Mouse (Mus musculus): ENCODE measurements around the gene Fosl2.
"Not testable (repeated sequence)": the region's sequence is repeated elsewhere in the genome, so short reads cannot be mapped to it uniquely, and the experiment has no call there.

Gene Fosl2

DNA sequence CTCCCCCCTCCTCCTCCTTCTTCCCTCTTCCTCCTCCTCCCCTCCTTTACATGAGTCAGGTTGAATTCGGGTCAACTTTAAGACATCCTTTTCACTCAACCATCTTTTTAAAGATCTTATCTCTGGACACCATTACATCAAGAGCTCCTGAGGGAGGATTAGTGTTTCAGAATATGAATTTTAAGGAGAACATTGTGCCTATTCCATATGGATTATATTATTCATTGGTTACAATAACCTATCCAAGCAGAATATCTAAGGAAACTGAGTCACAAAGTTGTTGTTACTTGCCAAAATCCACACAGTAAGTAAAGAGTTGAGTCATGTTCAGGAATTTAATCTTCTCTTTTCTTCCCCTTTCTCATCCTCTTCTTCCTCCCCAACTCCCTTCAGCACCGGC, 41.2 kb downstream of the Fosl2 start:
- in situ Hi-C loops (cut with MboI, MseI): no loop called here

DNA sequence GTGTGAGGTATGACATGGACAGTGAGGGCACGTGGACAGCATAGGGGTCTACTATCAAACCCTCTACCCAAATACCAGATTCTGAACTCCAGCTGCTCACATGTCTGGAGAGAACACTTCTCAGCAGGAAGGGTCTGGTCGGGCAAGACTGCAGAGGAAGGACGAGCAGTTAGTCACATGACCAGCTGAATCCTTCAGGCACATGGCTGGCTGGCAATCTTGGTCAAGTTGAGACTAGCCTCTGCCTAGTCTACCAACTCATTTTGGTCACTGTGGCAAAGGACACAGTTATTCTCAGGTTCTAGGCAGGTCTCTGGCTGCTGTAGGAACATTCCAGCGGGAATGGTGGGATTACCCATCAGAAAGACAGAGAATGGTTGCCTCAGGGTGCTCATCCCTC, 42.1 kb downstream of the Fosl2 start:
- in situ Hi-C loops (cut with MboI, MseI): no loop called here

DNA sequence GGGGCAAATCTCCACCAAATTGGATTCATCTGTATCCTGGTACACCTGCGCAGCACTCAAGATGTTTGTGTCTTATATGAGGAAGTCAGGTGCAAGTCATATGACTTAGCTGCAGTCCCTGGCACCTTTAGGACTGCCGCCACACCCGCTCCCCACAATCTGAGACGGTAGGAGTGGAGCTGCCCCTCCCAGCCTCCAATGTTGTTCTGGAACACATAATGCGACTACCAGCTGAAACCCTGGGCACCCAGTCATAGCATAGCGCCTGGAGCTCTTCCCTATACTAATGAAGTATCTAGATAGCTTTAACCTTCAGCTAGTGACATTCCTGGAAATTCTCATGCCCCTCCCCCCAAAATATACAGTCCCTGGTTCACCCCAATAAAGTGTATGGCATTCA, 43.1 kb downstream of the Fosl2 start:
- in situ Hi-C loops (cut with MboI, MseI): not testable (repeated sequence)

DNA sequence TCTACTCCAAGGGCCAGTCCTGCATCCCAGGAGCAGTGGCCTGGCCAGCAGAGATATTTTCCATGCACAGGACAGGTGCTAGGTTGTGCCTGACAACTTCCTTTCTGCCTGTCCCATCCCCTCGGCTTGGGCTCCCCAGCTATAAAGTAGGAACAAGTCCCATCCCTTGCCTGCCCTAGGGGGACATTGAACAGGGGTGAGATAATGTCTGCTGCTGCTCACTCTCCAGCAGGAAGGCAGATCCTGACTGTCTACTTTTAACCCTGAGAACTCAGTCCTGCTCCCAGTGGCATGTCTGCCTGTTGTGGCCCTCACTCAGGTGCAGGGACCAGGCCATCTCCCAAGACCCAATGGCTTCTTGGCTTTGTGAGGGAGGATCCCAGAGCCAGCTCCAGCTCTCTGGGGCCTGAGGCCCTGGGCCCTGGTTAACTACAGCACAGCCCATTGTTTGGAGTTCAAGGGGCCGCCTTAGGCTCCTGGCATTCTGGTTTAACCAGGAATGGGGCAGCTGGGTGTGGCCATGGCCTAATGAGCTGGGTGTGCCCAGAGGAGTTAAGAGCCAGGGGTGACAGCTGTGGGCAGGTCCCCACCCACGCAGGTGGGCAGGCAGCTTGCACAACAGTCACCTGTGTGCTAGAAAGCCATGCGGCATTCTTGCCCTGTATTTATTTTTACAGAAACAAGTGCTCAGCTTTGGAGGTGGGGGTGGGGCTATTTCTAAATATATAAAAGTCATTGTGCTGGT, 47.5 kb downstream of the Fosl2 start:
- in situ Hi-C loops (cut with MboI, MseI): no loop called here

GRCm38 (mm10) chr5:32187717-32188116, 52.1 kb downstream of the Fosl2 start:
- in situ Hi-C loops (cut with MboI, MseI): no loop called here

DNA sequence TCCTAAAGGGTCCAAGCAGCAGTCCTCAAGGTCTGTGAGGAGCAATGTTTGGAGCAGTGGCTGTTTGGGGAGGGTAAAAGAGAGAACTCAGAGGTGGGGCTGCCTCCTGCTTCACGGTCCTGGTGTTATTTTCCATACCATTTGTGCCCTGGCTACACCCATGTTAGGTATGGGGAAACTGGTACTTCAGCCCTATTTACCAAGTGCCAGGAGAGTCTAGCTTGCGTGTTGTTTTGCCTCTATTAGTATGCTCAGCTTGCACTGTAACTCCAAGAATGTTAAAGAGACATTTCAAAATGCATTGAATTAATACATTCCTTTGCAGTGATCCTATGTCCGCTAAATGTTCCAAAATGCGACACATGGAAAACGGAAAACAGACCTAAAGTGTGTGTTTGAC, 55.7 kb downstream of the Fosl2 start:
- in situ Hi-C loops (cut with MboI, MseI): loop anchor here (10.0 kb wide), 1 partner anchor 136 kb away; no protein-coding TSS in a partner anchor

DNA sequence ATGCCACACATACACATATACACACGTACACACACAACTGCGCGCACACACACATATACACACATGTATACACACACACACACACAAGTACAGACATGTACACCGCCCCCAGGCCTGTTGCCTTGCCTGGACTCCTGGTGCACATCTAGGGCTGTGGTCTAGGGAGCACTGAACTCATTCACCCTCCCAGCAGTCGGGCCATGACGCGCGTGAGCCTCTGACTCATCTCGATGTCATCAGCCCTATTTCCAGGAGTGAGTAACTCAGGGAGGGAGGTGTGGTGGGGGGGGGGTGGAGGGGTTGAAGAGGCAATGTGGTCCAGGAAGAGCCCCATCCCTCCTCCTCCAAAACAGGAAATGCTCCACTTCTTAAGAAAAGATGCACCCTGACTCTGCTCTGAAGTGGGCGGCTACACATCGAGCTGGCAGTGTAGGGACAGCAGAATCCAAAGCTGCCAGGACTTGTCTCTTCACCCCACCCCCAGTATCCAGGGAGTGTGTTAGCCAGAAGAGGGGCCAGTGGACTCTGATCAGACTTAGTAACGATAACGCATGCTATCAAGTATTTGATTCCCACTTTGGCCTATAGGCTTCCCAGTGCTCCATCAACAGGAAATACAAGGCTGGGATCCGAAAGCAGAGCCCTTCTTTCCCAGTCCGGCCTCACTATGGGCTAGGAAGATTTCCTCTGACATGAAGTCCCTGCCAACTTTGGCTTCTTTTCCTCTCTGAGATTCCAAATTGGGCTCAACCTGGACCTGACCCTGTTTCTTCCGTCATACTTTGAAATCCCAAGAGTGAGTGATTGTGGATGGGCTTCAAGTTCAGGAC, 56.6 kb downstream of the Fosl2 start:
- in situ Hi-C loops (cut with MboI, MseI): loop anchor here (10.0 kb wide), 1 partner anchor 137 kb away; no protein-coding TSS in a partner anchor

DNA sequence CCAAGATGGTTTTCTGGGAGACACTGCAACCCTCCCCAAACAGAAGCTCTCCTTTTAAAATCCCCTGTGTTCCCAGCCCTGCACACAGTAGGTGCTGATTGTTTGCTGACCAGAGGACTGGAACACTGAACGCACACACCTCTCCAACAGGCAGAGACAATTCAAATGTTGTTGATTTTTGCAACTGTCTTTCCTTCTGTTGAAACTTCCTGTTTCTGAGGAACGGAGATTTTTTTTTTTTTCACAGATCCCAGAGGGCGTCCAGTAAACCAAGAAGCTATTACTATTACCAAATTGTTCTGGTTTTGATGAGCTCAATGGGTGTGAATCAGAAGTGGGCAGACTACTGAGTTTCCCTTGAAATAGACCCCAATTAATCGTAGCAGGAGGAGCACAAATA, 58.6 kb downstream of the Fosl2 start:
- in situ Hi-C loops (cut with MboI, MseI): loop anchor here (10.0 kb wide), 1 partner anchor 139 kb away; no protein-coding TSS in a partner anchor

DNA sequence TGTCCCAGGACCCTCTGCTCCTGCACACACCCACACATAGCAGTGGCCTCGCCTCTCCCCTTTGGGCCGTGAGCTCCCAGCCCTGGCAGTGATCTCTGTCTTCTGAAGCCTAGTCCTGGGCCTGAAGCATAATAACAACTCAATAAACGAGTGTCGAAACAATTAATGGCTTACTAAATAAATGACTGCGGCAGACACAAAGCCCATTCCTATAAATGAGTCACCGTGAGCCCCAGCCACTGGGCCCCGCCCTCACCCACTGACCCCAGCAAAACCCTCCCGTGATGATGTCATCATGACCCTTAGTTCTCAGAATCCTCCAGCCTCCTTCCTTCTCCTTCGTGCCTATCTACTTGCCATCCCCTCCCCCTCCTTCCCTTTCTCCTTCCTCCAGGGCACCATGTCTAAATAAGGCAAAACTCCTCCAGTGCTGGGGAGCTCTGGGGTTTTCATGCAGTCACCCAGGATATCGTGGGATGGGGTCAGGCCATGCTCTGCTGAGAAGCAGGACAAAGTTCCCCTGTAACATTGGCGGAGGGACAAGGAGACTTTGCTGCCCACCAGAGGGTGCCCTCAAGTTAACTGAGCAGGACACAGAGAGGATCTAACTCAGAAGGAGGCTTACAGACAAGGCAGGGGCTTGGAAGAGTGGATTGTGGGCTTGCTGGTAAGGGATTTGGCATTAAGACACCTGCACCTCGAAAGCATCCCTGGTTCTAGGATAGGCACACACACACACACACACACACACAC, 60.4 kb downstream of the Fosl2 start:
- in situ Hi-C loops (cut with MboI, MseI): loop anchor here (5.0 to 10.0 kb wide), 4 partner anchors 49 to 634 kb away; no protein-coding TSS in a partner anchor

DNA sequence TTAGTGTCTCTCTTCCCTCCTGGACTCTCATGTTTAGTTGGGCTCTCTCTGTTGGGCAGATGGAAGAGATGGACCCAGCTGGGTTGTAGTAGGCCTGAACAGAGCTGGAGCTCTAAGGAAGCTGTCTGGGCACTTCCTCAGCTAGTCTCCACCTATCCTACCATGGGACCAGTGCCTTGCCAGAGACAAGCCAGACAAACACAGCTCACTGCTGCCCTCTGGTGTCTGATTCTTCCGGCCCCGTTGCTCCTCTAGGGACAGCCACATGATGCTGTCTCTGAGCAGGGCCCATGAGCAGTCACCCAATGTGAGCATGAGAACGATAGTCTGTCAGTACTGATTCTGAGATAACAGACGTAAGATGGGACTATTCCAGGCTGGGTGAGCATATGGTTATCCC, 62.1 kb downstream of the Fosl2 start:
- in situ Hi-C loops (cut with MboI, MseI): loop anchor here (5.0 to 10.0 kb wide), 4 partner anchors 50 to 635 kb away; no protein-coding TSS in a partner anchor

DNA sequence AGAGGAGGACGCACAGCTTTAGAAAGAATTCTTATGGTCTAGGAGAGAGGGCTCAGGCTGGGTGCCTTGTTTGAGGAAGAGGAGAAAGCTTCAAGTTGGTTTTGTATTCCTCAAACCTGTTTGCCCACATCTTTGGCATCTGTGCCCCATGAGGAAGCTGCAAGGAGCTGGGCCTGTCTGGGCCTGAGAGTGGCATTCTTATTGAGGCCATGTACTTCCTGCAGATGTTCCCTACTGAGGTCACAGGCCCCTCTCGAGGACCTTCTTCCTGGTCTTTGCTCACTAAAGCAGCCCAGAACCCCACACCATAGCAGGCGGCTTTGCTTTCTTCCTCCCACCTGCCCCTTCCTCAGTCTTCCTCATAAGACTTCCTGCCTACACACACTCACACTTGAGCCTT, 63.5 kb downstream of the Fosl2 start:
- in situ Hi-C loops (cut with MboI, MseI): loop anchor here (5.0 to 10.0 kb wide), 4 partner anchors 52 to 637 kb away; no protein-coding TSS in a partner anchor

DNA sequence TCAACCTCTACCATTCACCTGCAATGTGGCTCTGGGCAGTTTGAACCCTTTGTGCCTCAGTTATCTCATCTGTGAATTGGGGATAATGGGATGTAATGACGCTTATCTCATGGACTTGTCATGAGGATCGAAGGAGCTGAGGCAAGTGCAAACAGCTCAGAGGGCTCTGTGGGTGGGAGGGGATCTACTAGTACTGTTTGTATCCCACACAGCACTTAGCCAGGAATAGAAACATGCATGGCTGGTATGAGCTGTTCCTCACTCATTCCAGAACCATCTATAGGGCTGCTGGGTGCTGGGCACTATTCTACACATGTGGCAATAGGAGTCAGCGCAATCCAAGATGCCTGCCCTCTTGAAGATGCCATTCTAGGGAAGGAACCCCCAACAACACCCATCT, 64.0 kb downstream of the Fosl2 start:
- in situ Hi-C loops (cut with MboI, MseI): loop anchor here (5.0 to 10.0 kb wide), 4 partner anchors 52 to 637 kb away; no protein-coding TSS in a partner anchor

DNA sequence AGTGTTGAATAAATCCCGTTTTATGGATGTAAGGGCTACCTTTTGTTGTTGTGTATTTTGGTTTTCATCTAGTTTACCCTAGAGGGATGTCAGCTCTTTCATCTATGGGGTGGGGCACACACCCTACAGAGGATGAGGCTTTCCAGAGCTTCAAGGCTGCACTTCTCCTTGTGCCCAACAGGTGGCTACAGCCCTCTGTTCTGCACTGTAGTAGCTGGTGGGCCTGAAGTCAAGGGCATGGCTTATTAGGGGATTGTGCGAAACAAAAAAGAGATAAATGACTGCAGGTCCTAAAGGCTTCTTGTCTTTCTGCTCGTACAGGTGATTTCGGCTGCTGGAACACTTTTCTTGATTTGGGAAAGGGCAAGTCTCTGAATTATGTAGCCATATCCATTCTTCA, 69.1 kb downstream of the Fosl2 start:
- in situ Hi-C loops (cut with MboI, MseI): no loop called here

- in situ Hi-C loops (cut with MboI, MseI): no loop called here
Measured at GRCm38 (mm10) chr5:32206726-32207125, 71.1 kb downstream of the Fosl2 start.

Measured in T-helper 2 cell (primary cell).